Mouse (Mus musculus) small intestine, adult 2 months (tissue): Measurements from ENCODE around the gene Tm2d3. TPM values are rescaled to one million over a fixed set of nuclear protein-coding genes. Genes with fewer than 3 reads are reported as not detected.

Source experiments
- H3K27ac ChIP-seq: fragments of 200-500 bp; 2 replicates; pipeline ENCODE4 v1.5.1; 2012; ENCODE audit warnings: low read depth, low read length, control low read depth, inconsistent platforms; ENCODE audit not compliant: insufficient read depth
- H3K27me3 ChIP-seq: fragments of 200-500 bp; 2 replicates; pipeline ENCODE4 v1.6.1; 2012; ENCODE audit warnings: mild to moderate bottlenecking, moderate library complexity, low read length, inconsistent platforms; ENCODE audit not compliant: control insufficient read depth, insufficient read depth
- H3K36me3 ChIP-seq: fragments of 200-500 bp; 2 replicates; pipeline ENCODE4 v1.6.1; 2012; ENCODE audit warnings: mild to moderate bottlenecking, low read length, control low read depth, inconsistent platforms; ENCODE audit not compliant: control insufficient read depth, insufficient read depth
- H3K4me1 ChIP-seq: fragments of 200-500 bp; 2 replicates; pipeline ENCODE4 v1.6.1; 2012; ENCODE audit warnings: low read length, inconsistent platforms, mixed read lengths; ENCODE audit not compliant: control insufficient read depth, insufficient read depth, insufficient read length
- H3K4me3 ChIP-seq: fragments of 200-500 bp; 2 replicates; pipeline ENCODE4 v1.5.1; 2012; ENCODE audit warnings: low read depth, mild to moderate bottlenecking, control low read depth, inconsistent platforms, low read length, moderate library complexity
- CTCF ChIP-seq: fragments of 200-500 bp; IDR thresholded peaks from 2 replicates; pipeline ENCODE4 v1.5.1; 2012; ENCODE audit warnings: low read depth, mild to moderate bottlenecking, control low read depth, inconsistent platforms, low read length, moderate library complexity, mixed read lengths; ENCODE audit not compliant: insufficient replicate concordance, insufficient read length; ENCODE audit errors: extremely low read depth
- POLR2A ChIP-seq: fragments of 200-500 bp; IDR thresholded peaks from 2 replicates; pipeline ENCODE4 v1.6.1; 2012; ENCODE audit warnings: low read depth, mild to moderate bottlenecking, control low read depth, inconsistent platforms, low read length, moderate library complexity
- WGBS: fragments of 180-500 bp; shearing (Covaris S2); methylation state at CpG from one replicate; pipeline ENCODE4 v1.1.7; 2018; 5-methylcytosine and 5-hydroxymethylcytosine counted together
- polyA plus RNA-seq: library from polyadenylated mRNA; depleted of rRNA; stranded (reverse); fragments of >200 nt; gene quantifications from 2 replicates; pipeline ENCODE4 v1.2.3, GENCODE M21; 2012; rRNA removed

Gene Tm2d3
- polyA plus RNA-seq, result 43.8 and 68.1 TPM in 2 replicates

- TF ChIP-seq CTCF, result no peak
- Histone ChIP-seq H3K4me1 (peaks cover 3% of the 10 kb centered on the region; the same call in 1 of the 2 replicates), H3K27me3 (no peaks in the 10 kb centered on the region), H3K4me3 (no peak within 1 kb of the TSS), H3K27ac (no peak within 1 kb of the TSS), H3K36me3 (peaks cover 3% of the 10 kb centered on the region; the same call in 1 of the 2 replicates)
- WGBS, result 91% methylated on average over 7 of the region's 7 CpGs
Observed at GRCm38 (mm10) chr7:65690869-65691268, at the start of gene Tm2d3. Gene Tm2d3 (plus strand): TSS chr7:65691169.

GRCm38 (mm10) chr7:65642371-65643304, 48.3 kb upstream of the Tm2d3 start:
- Histone ChIP-seq H3K4me1 (no peaks in the 10 kb centered on the region; the same call in 1 of the 2 replicates), H3K36me3 (no peaks in the 10 kb centered on the region), H3K4me3 (no peak overlapping the region), H3K27me3 (no peaks in the 10 kb centered on the region), H3K27ac (no peak overlapping the region)
- WGBS, result 66% methylated on average over 6 of the region's 6 CpGs
- TF ChIP-seq CTCF, result no peak
- no peak for TF ChIP-seq POLR2A

GRCm38 (mm10) chr7:65643861-65644421, 47.0 kb upstream of the Tm2d3 start:
- Histone ChIP-seq H3K27me3 (no peaks in the 10 kb centered on the region), H3K4me3 (no peak overlapping the region), H3K36me3 (no peaks in the 10 kb centered on the region; the same call in 1 of the 2 replicates), H3K27ac (no peak overlapping the region), H3K4me1 (no peaks in the 10 kb centered on the region; the same call in 1 of the 2 replicates)
- WGBS, result 30% methylated on average over 6 of the region's 6 CpGs
- TF ChIP-seq POLR2A (no peak), CTCF (no peak)

- Histone ChIP-seq H3K27me3 (no peaks in the 10 kb centered on the region), H3K36me3 (peaks cover 1% of the 10 kb centered on the region; the same call in 1 of the 2 replicates), H3K27ac (peak within 1 kb of the TSS; percentile 56; the same call in 1 of the 2 replicates), H3K4me1 (no peaks in the 10 kb centered on the region; the same call in 1 of the 2 replicates), H3K4me3 (peak within 1 kb of the TSS; percentile 90)
- WGBS, result under 1% methylated on average over 64 of the region's 64 CpGs
- TF ChIP-seq POLR2A (peak; percentile 71), CTCF (no peak)
Observed at GRCm38 (mm10) chr7:65644643-65645351, 46.2 kb upstream of the Tm2d3 start, which contains the start of gene Tarsl2. Gene Tarsl2 (plus strand): TSS chr7:65644898.

GRCm38 (mm10) chr7:65645996-65646395, 45.0 kb upstream of the Tm2d3 start:
- no peaks in the 10 kb centered on the region for H3K27me3 ChIP-seq
- H3K4me3 ChIP-seq, result no peak overlapping the region
- WGBS, result 95% methylated on average over 8 of the region's 8 CpGs
- peaks cover 1% of the 10 kb centered on the region; the same call in 1 of the 2 replicates for H3K36me3 ChIP-seq
- no peak overlapping the region for H3K27ac ChIP-seq
- H3K4me1 ChIP-seq, result no peaks in the 10 kb centered on the region; the same call in 1 of the 2 replicates
- no peak for TF ChIP-seq POLR2A
- TF ChIP-seq CTCF, result no peak

GRCm38 (mm10) chr7:65650662-65651061, 40.3 kb upstream of the Tm2d3 start:
- TF ChIP-seq POLR2A (no peak), CTCF (no peak)
- WGBS, result 93% methylated on average over 4 of the region's 4 CpGs
- H3K27me3 ChIP-seq, result no peaks in the 10 kb centered on the region
- H3K4me1 ChIP-seq, result no peaks in the 10 kb centered on the region
- H3K27ac ChIP-seq, result no peak overlapping the region
- H3K4me3 ChIP-seq, result no peak overlapping the region
- H3K36me3 ChIP-seq, result peaks cover 3% of the 10 kb centered on the region; the same call in 1 of the 2 replicates
